Mouse (Mus musculus) heart, adult 2 months (tissue): ENCODE results near the gene Nutf2.

Experiments
- CTCF ChIP-seq: fragments of 200-600 bp; IDR thresholded peaks from 2 replicates; pipeline ENCODE4 v1.8.1; 2022; ENCODE audit warnings: antibody characterized with exemption, mild to moderate bottlenecking, moderate library complexity
- EP300 ChIP-seq: fragments of 200-500 bp; IDR thresholded peaks from 2 replicates; pipeline ENCODE4 v1.6.1; 2011; ENCODE audit warnings: low read depth, low read length, control low read depth; ENCODE audit not compliant: insufficient read depth
- POLR2A ChIP-seq: fragments of 200-500 bp; IDR thresholded peaks from 2 replicates; pipeline ENCODE4 v1.6.1; 2011; ENCODE audit warnings: mild to moderate bottlenecking, low read depth, low read length, control low read depth; ENCODE audit not compliant: insufficient read depth

DNA sequence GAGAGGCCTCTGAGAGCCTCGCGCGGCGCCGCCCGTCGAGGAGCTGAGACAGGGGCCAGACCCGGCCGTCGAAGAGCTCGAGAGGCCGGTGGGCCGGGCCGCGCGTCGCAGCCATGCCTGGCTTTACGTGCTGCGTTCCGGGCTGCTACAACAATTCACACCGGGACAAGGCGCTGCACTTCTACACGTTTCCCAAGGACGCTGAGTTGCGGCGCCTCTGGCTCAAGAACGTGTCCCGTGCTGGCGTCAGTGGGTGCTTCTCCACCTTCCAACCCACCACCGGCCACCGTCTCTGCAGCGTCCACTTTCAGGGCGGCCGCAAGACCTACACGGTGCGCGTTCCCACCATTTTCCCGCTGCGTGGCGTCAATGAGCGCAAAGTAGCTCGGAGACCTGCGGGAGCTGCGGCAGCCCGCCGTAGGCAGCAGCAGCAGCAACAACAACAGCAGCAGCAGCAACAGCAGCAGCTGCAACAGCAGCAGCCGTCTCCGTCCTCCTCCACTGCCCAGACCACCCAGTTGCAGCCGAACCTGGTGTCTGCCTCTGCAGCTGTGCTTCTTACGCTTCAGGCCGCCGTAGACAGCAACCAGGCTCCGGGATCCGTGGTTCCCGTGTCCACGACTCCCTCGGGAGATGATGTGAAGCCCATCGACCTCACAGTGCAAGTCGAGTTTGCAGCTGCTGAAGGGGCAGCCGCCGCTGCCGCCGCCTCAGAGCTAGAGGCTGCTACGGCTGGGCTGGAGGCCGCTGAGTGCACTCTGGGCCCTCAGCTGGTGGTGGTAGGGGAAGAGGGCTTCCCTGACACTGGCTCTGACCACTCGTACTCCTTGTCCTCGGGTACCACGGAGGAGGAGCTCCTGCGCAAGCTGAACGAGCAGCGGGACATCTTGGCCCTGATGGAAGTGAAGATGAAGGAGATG, 4.9 kb upstream of the Nutf2 start:
- TF ChIP-seq CTCF = no peak
- no peak for TF ChIP-seq POLR2A
- no peak for TF ChIP-seq EP300
